Mouse (Mus musculus) MEL (cell line): ENCODE measurements around the gene Tmem202. TPM values are rescaled to one million over a fixed set of nuclear protein-coding genes. Genes with fewer than 3 reads are reported as not detected.
A peak's percentile ranks its signal among the peaks of the same experiment; 100 is the strongest.

Experiments
- DNase-seq: peaks from one replicate; pipeline ENCODE4 v3.0.0; 2011; ENCODE audit warnings: low read depth, low spot score
- H3K27ac ChIP-seq: 2 replicates; pipeline ENCODE4 v1.5.1; 2012; ENCODE audit warnings: low read depth, mild to moderate bottlenecking, control low read depth, low read length, moderate library complexity; ENCODE audit not compliant: control insufficient read depth
- H3K27me3 ChIP-seq, 2 experiments: fragments of 150-350 bp in 1 of 2; sonication (generic) in 1 of 2; 2 replicates each; pipeline ENCODE4 v1.6.1; 2012; ENCODE audit warnings: low read length in 2 of 2, mild to moderate bottlenecking in 2 of 2, improper control_type of control experiment in 1 of 2, moderate library complexity in 1 of 2; ENCODE audit not compliant: insufficient read depth in 2 of 2, control insufficient read depth in 1 of 2
- H3K36me3 ChIP-seq, 2 experiments: 2 replicates each; pipeline ENCODE4 v1.6.1; 2012 to 2014; ENCODE audit warnings: low read length in 2 of 2, improper control_type of control experiment in 1 of 2, inconsistent platforms in 1 of 2, mild to moderate bottlenecking in 1 of 2; ENCODE audit not compliant: insufficient read depth in 2 of 2, control insufficient read depth in 1 of 2
- H3K4me1 ChIP-seq, 2 experiments: fragments of 150-350 bp in 1 of 2; sonication (generic) in 1 of 2; 2 replicates each; pipeline ENCODE4 v1.6.1; 2012; ENCODE audit warnings: low read length in 2 of 2, improper control_type of control experiment in 1 of 2, mild to moderate bottlenecking in 1 of 2; ENCODE audit not compliant: insufficient read depth in 2 of 2, control insufficient read depth in 1 of 2
- H3K4me3 ChIP-seq, 2 experiments: fragments of 150-350 bp in 1 of 2; sonication (generic) in 1 of 2; 2 replicates each; pipeline ENCODE4 v1.5.1; 2012; ENCODE audit warnings: low read depth in 2 of 2, low read length in 2 of 2, mild to moderate bottlenecking in 2 of 2, moderate library complexity in 2 of 2, control low read depth in 1 of 2, improper control_type of control experiment in 1 of 2; ENCODE audit not compliant: control insufficient read depth in 1 of 2, insufficient read depth in 1 of 2
- H3K79me2 ChIP-seq: 2 replicates; pipeline ENCODE4 v1.6.1; 2012; ENCODE audit warnings: mild to moderate bottlenecking, low read length, moderate library complexity; ENCODE audit not compliant: control insufficient read depth, poor library complexity, insufficient read depth
- H3K9ac ChIP-seq: 2 replicates; pipeline ENCODE4 v1.6.1; 2012; ENCODE audit warnings: low read depth, mild to moderate bottlenecking, control low read depth, low read length, moderate library complexity; ENCODE audit not compliant: control insufficient read depth, poor library complexity, severe bottlenecking
- H3K9me3 ChIP-seq: fragments of 150-350 bp; sonication (generic); replicated peaks from 2 replicates; pipeline ENCODE4 v1.6.1; 2012; ENCODE audit warnings: mild to moderate bottlenecking, low read length, improper control_type of control experiment, moderate library complexity; ENCODE audit not compliant: insufficient read depth
- BHLHE40 ChIP-seq: IDR thresholded peaks from 2 replicates; pipeline ENCODE4 v1.6.1; 2012; ENCODE audit warnings: low read depth, mild to moderate bottlenecking, inconsistent platforms, low read length, improper control_type of control experiment, borderline replicate concordance
- CHD1 ChIP-seq: IDR thresholded peaks from 2 replicates; pipeline ENCODE4 v1.6.1; 2012; ENCODE audit warnings: low read depth, mild to moderate bottlenecking, inconsistent platforms, low read length, improper control_type of control experiment
- CHD2 ChIP-seq: IDR thresholded peaks from 2 replicates; pipeline ENCODE4 v1.6.1; 2011; ENCODE audit warnings: low read length, improper control_type of control experiment
- CTCF ChIP-seq, 3 experiments: IDR thresholded peaks in 2 of 3; conservative IDR thresholded peaks in 1 of 3; 2 replicates each; pipeline ENCODE4 v1.5.1; 2011 to 2012; ENCODE audit warnings: low read length in 3 of 3, low read depth in 2 of 3, mild to moderate bottlenecking in 2 of 3, improper control_type of control experiment in 1 of 3, inconsistent platforms in 1 of 3, mixed read lengths in 1 of 3, moderate library complexity in 1 of 3; ENCODE audit not compliant: control insufficient read depth in 1 of 3, insufficient read depth in 1 of 3, poor library complexity in 1 of 3, severe bottlenecking in 1 of 3
- E2F4 ChIP-seq: IDR thresholded peaks from 2 replicates; pipeline ENCODE4 v1.6.1; 2011; ENCODE audit warnings: low read depth, low read length, improper control_type of control experiment, borderline replicate concordance
- ELF1 ChIP-seq: IDR thresholded peaks from 2 replicates; pipeline ENCODE4 v1.6.1; 2014; ENCODE audit warnings: low read depth, mild to moderate bottlenecking, inconsistent platforms, low read length, improper control_type of control experiment, moderate library complexity
- EP300 ChIP-seq, 2 experiments: IDR thresholded peaks; 2 replicates each; pipeline ENCODE4 v1.6.1; 2011; ENCODE audit warnings: improper control_type of control experiment in 2 of 2, low read length in 2 of 2, low read depth in 1 of 2, mild to moderate bottlenecking in 1 of 2
- ETS1 ChIP-seq: IDR thresholded peaks from 2 replicates; pipeline ENCODE4 v1.6.1; 2012; ENCODE audit warnings: low read depth, mild to moderate bottlenecking, inconsistent platforms, low read length, improper control_type of control experiment, moderate library complexity
- GABPA ChIP-seq: IDR thresholded peaks from 2 replicates; pipeline ENCODE4 v1.6.1; 2012; ENCODE audit warnings: low read depth, mild to moderate bottlenecking, inconsistent platforms, low read length, improper control_type of control experiment, moderate library complexity
- GATA1 ChIP-seq: IDR thresholded peaks from 2 replicates; pipeline ENCODE4 v1.6.1; 2011; ENCODE audit warnings: low read depth, low read length, improper control_type of control experiment
- HCFC1 ChIP-seq: IDR thresholded peaks from 2 replicates; pipeline ENCODE4 v1.6.1; 2012; ENCODE audit warnings: low read depth, mild to moderate bottlenecking, inconsistent platforms, low read length, improper control_type of control experiment, moderate library complexity
- JUND ChIP-seq: IDR thresholded peaks from 2 replicates; pipeline ENCODE4 v1.6.1; 2011; ENCODE audit warnings: low read depth, mild to moderate bottlenecking, improper control_type of control experiment, low read length
- KAT2A ChIP-seq: conservative IDR thresholded peaks from 2 replicates; pipeline ENCODE4 v1.6.1; 2012; ENCODE audit warnings: low read depth, low read length, improper control_type of control experiment, inconsistent platforms
- MAFK ChIP-seq: IDR thresholded peaks from 2 replicates; pipeline ENCODE4 v1.6.1; 2011; ENCODE audit warnings: low read depth, mild to moderate bottlenecking, low read length, improper control_type of control experiment, borderline replicate concordance
- MAX ChIP-seq: IDR thresholded peaks from 2 replicates; pipeline ENCODE4 v1.6.1; 2011; ENCODE audit warnings: low read length, improper control_type of control experiment
- MAZ ChIP-seq: IDR thresholded peaks from 2 replicates; pipeline ENCODE4 v1.6.1; 2012; ENCODE audit warnings: low read depth, mild to moderate bottlenecking, inconsistent platforms, low read length, improper control_type of control experiment
- MEF2A ChIP-seq: IDR thresholded peaks from 2 replicates; pipeline ENCODE4 v1.6.1; 2014; ENCODE audit warnings: low read depth, mild to moderate bottlenecking, inconsistent platforms, low read length, improper control_type of control experiment; ENCODE audit not compliant: poor library complexity, insufficient replicate concordance, severe bottlenecking; ENCODE audit errors: extremely low read depth
- MXI1 ChIP-seq: IDR thresholded peaks from 2 replicates; pipeline ENCODE4 v1.6.1; 2011; ENCODE audit warnings: mild to moderate bottlenecking, low read depth, low read length, improper control_type of control experiment
- MYB ChIP-seq: IDR thresholded peaks from 2 replicates; pipeline ENCODE4 v1.6.1; 2011; ENCODE audit warnings: mild to moderate bottlenecking, low read depth, low read length, improper control_type of control experiment
- MYC ChIP-seq: IDR thresholded peaks from 2 replicates; pipeline ENCODE4 v1.6.1; 2011; ENCODE audit warnings: low read depth, mild to moderate bottlenecking, low read length, improper control_type of control experiment, moderate library complexity
- NRF1 ChIP-seq: IDR thresholded peaks from 2 replicates; pipeline ENCODE4 v1.6.1; 2014; ENCODE audit warnings: low read depth, mild to moderate bottlenecking, inconsistent platforms, low read length, improper control_type of control experiment, moderate library complexity; ENCODE audit not compliant: poor library complexity, insufficient read depth, severe bottlenecking
- POLR2A ChIP-seq, 2 experiments: IDR thresholded peaks; 2 replicates each; pipeline ENCODE4 v1.6.1; 2011 to 2012; ENCODE audit warnings: low read length in 2 of 2, mild to moderate bottlenecking in 2 of 2, control low read depth in 1 of 2, improper control_type of control experiment in 1 of 2, low read depth in 1 of 2, moderate library complexity in 1 of 2; ENCODE audit not compliant: control insufficient read depth in 1 of 2, insufficient read depth in 1 of 2, poor library complexity in 1 of 2
- POLR2AphosphoS2 ChIP-seq: IDR thresholded peaks from 2 replicates; pipeline ENCODE4 v1.6.1; 2011; ENCODE audit warnings: low read length, improper control_type of control experiment
- POLR2AphosphoS5 ChIP-seq: IDR thresholded peaks from 2 replicates; pipeline ENCODE4 v1.6.1; 2012; ENCODE audit warnings: low read depth, borderline replicate concordance, mild to moderate bottlenecking, inconsistent platforms, low read length, moderate library complexity, mixed read lengths
- RAD21 ChIP-seq: IDR thresholded peaks from 2 replicates; pipeline ENCODE4 v1.6.1; 2011; ENCODE audit warnings: mild to moderate bottlenecking, low read depth, low read length, improper control_type of control experiment
- RCOR1 ChIP-seq: IDR thresholded peaks from 2 replicates; pipeline ENCODE4 v1.6.1; 2012; ENCODE audit warnings: low read depth, mild to moderate bottlenecking, inconsistent platforms, low read length, improper control_type of control experiment
- SIN3A ChIP-seq: IDR thresholded peaks from 2 replicates; pipeline ENCODE4 v1.6.1; 2012; ENCODE audit warnings: low read length, improper control_type of control experiment, inconsistent platforms
- TAL1 ChIP-seq: IDR thresholded peaks from 2 replicates; pipeline ENCODE4 v1.6.1; 2012; ENCODE audit warnings: mild to moderate bottlenecking, inconsistent platforms, low read length, moderate library complexity, mixed read lengths
- TBP ChIP-seq: IDR thresholded peaks from 2 replicates; pipeline ENCODE4 v1.8.0; 2011; ENCODE audit warnings: low read depth, low read length, improper control_type of control experiment
- TCF12 ChIP-seq: IDR thresholded peaks from 2 replicates; pipeline ENCODE4 v1.6.1; 2014; ENCODE audit warnings: low read depth, mild to moderate bottlenecking, inconsistent platforms, low read length, improper control_type of control experiment, moderate library complexity
- UBTF ChIP-seq: IDR thresholded peaks from 2 replicates; pipeline ENCODE4 v1.6.1; 2012; ENCODE audit warnings: low read depth, mild to moderate bottlenecking, inconsistent platforms, low read length, improper control_type of control experiment, moderate library complexity, borderline replicate concordance; ENCODE audit not compliant: insufficient read depth
- USF1 ChIP-seq: IDR thresholded peaks from 2 replicates; pipeline ENCODE4 v1.6.1; 2014; ENCODE audit warnings: low read depth, mild to moderate bottlenecking, inconsistent platforms, low read length, improper control_type of control experiment, moderate library complexity
- USF2 ChIP-seq, 2 experiments: IDR thresholded peaks; 2 replicates each; pipeline ENCODE4 v1.6.1; 2011 to 2012; ENCODE audit warnings: improper control_type of control experiment in 2 of 2, low read length in 2 of 2, borderline replicate concordance in 1 of 2, inconsistent platforms in 1 of 2, low read depth in 1 of 2, mild to moderate bottlenecking in 1 of 2; ENCODE audit not compliant: insufficient read depth in 1 of 2
- ZC3H11A ChIP-seq: IDR thresholded peaks from 2 replicates; pipeline ENCODE4 v1.6.1; 2012; ENCODE audit warnings: low read depth, mild to moderate bottlenecking, inconsistent platforms, low read length, improper control_type of control experiment
- ZKSCAN1 ChIP-seq: IDR thresholded peaks from 2 replicates; pipeline ENCODE4 v1.6.1; 2012; ENCODE audit warnings: low read depth, mild to moderate bottlenecking, inconsistent platforms, low read length, improper control_type of control experiment, moderate library complexity
- ZMIZ1 ChIP-seq: IDR thresholded peaks from 2 replicates; pipeline ENCODE4 v1.6.1; 2012; ENCODE audit warnings: low read depth, mild to moderate bottlenecking, inconsistent platforms, low read length, improper control_type of control experiment, moderate library complexity
- ZNF384 ChIP-seq: IDR thresholded peaks from 2 replicates; pipeline ENCODE4 v1.6.1; 2012; ENCODE audit warnings: low read depth, mild to moderate bottlenecking, inconsistent platforms, low read length, improper control_type of control experiment
- polyA plus RNA-seq, 2 experiments: library from polyadenylated mRNA; stranded (reverse) in 1 of 2; unstranded in 1 of 2; fragments of >175 nt in 1 of 2; fragments of >200 nt in 1 of 2; gene quantifications; 2 replicates each; pipeline versions ENCODE4 v1.2.1 to v1.2.4; 2012; ENCODE audit warnings: low replicate concordance in 2 of 2, low read depth in 1 of 2; ENCODE audit not compliant: insufficient read length in 2 of 2, insufficient read depth in 1 of 2, missing spikeins in 1 of 2
- total RNA-seq: library from RNA; depleted of rRNA; stranded (reverse); fragments of 300-350 nt; gene quantifications from 2 replicates; pipeline ENCODE4 v1.2.3, GENCODE M21; 2012

Gene Tmem202
- total and polyA plus RNA-seq, 3 experiments, result 0.50 TPM; not detected in 2

- no peaks in the 10 kb centered on the region for H3K9me3 ChIP-seq
- peaks cover 2 to 5% of the 10 kb centered on the region in 2 experiments for H3K4me1 ChIP-seq
- peaks cover 39% of the 10 kb centered on the region for H3K79me2 ChIP-seq
- peak; percentile 99 for DNase-seq
- peaks cover 0 to 24% of the 10 kb centered on the region in 2 experiments; a peak in 3 of 4 replicates for H3K36me3 ChIP-seq
- peak within 1 kb of the TSS; percentile 94 for H3K9ac ChIP-seq
- peak within 1 kb of the TSS; percentile 76 to 94 for H3K4me3 ChIP-seq
- H3K27me3 ChIP-seq, result no peaks in the 10 kb centered on the region; a peak in 2 of 4 replicates
- H3K27ac ChIP-seq, result peak within 1 kb of the TSS; percentile 87
- TF ChIP-seq TBP (peak; percentile 58; the same call in 1 of the 2 replicates), SIN3A (peak; percentile 51), TCF12 (peak; percentile 79), USF2 (IDR thresholded peaks at IDR 0.05; ENCODE audit: borderline replicate concordance in 1 of 2, insufficient read depth in 1 of 2, low read depth in 1 of 2, low read length in 2 of 2) (no peak), NRF1 (peak; percentile 63), ZC3H11A (no peak), CHD2 (no peak), HCFC1 (peak; percentile 86), ETS1 (peak; percentile 80), POLR2AphosphoS2 (peak; percentile 92), CTCF (IDR thresholded peaks at IDR 0.05 in 2 of 3, conservative IDR thresholded peaks at IDR 0.05 in 1 of 3; ENCODE audit: control insufficient read depth in 1 of 3, insufficient read depth in 1 of 3, low read depth in 2 of 3, low read length in 3 of 3, poor library complexity in 1 of 3, severe bottlenecking in 1 of 3) (no peak), ELF1 (peak; percentile 88), MXI1 (peak; percentile 76), MYB (no peak), GATA1 (no peak), JUND (no peak), MEF2A (no peak), EP300 (IDR thresholded peaks at IDR 0.05; ENCODE audit: low read depth in 1 of 2, low read length in 2 of 2) (no peak; a peak in 2 of 4 replicates), USF1 (no peak), RAD21 (no peak), POLR2AphosphoS5 (no peak), MAFK (no peak), TAL1 (no peak), UBTF (0 out of 2 replicates have a peak, but pooled peaks have one; percentile 79), E2F4 (no peak), ZMIZ1 (peak; percentile 70; the same call in 1 of the 2 replicates), ZKSCAN1 (no peak), BHLHE40 (no peak), MAX (no peak), CHD1 (no peak), RCOR1 (no peak), MAZ (no peak), MYC (no peak; the same call in 1 of the 2 replicates), POLR2A (IDR thresholded peaks at IDR 0.05; ENCODE audit: control insufficient read depth in 1 of 2, insufficient read depth in 1 of 2, low read depth in 1 of 2, low read length in 2 of 2, poor library complexity in 1 of 2) (peak; percentile 54 to 91; a peak in 3 of 4 replicates), GABPA (peak; percentile 64; the same call in 1 of the 2 replicates), KAT2A (peak; percentile 64; the same call in 1 of the 2 replicates), ZNF384 (no peak)
Measured at GRCm38 (mm10) chr9:59486549-59487065, 53.0 kb downstream of the Tmem202 start, which contains the start of gene Arih1. Gene Arih1 (minus strand): TSS chr9:59486618.
